Mouse (Mus musculus): ENCODE data around the gene Tldc1. TPM values are rescaled to one million over a fixed set of nuclear protein-coding genes. Genes with fewer than 3 reads are reported as not detected.

The Tldc1 gene
- polyA plus RNA-seq (2017; shearing (Covaris generic)), result 10 to 100 TPM in 1 of 2 experiments, 1 to 10 TPM in 1; 9.8 to 14.4 TPM

DNA sequence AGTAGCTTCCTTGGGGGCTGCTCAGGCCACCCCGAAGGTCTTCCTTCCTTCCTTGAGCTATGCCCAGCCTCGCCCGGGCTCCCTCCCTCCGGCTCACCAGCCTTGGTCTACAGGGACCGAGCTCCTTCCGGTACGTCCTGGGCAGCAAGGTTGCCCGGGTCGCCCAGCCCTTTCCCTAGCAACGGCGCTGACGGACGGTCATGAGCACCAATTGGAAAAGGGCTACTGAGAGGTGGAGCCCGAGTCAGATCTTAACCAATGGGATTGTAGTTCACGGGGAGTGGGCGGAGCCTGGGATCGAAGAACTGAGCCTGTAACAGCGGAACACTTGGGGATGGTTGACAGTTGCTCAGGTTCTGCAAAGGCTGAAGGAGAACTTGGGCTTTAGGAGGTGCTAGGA is at the start of gene Tldc1:
TSS of gene Tldc1 (minus strand) at position 154 of the 400 bp plus-strand sequence.

Other genes with a start within 250 kb of the Tldc1 start
- gene Mbtps1, start 219.7 kb downstream of the Tldc1 start, polyA plus RNA-seq (2017; shearing (Covaris generic)), result 10 to 100 TPM; 54.1 to 62.1 TPM
- gene Hsdl1, start 203.2 kb downstream of the Tldc1 start, polyA plus RNA-seq (2017; shearing (Covaris generic)), result 100 to 1,000 TPM in 1 of 2 experiments, 10 to 100 TPM in 1; 80.6 to 117 TPM
- gene Dnaaf1, start 203.2 kb downstream of the Tldc1 start, polyA plus RNA-seq (2017; shearing (Covaris generic)), result not detected
- gene Taf1c, start 173.2 kb downstream of the Tldc1 start, polyA plus RNA-seq (2017; shearing (Covaris generic)), result 10 to 100 TPM; 19.8 to 24.3 TPM
- not detected for gene Adad2, start 165.7 kb downstream of the Tldc1 start, polyA plus RNA-seq (2017; shearing (Covaris generic))
- gene Kcng4, start 142.7 kb downstream of the Tldc1 start, polyA plus RNA-seq (2017; shearing (Covaris generic)), result under 1 TPM in 1 of 2 experiments, not detected in 1; 0.09 TPM
- not detected for gene Wfdc1, start 112.1 kb downstream of the Tldc1 start, polyA plus RNA-seq (2017; shearing (Covaris generic))
- under 1 TPM; 0.05 to 0.29 TPM for gene Atp2c2, start 78.4 kb downstream of the Tldc1 start, polyA plus RNA-seq (2017; shearing (Covaris generic))
- gene Cotl1, start 62.1 kb upstream of the Tldc1 start, polyA plus RNA-seq (2017; shearing (Covaris generic)), result 100 to 1,000 TPM; 483 to 520 TPM
- 10 to 100 TPM; 21.5 to 26.5 TPM for gene Klhl36, start 83.8 kb upstream of the Tldc1 start, polyA plus RNA-seq (2017; shearing (Covaris generic))
- gene Usp10, start 131.9 kb upstream of the Tldc1 start, polyA plus RNA-seq (2017; shearing (Covaris generic)), result 10 to 100 TPM; 62.1 to 73.4 TPM
- gene Gm20388, start 132.4 kb upstream of the Tldc1 start, polyA plus RNA-seq (2017; shearing (Covaris generic)), result 1 to 10 TPM in 1 of 2 experiments, not detected in 1; 7.8 TPM
- 1 to 10 TPM in 1 of 2 experiments, not detected in 1; 1.1 TPM for gene Crispld2, start 214.0 kb upstream of the Tldc1 start, polyA plus RNA-seq (2017; shearing (Covaris generic))